Comparison of ENCODE assay signal across 25 mouse cellular contexts in the genomic region with DNA sequence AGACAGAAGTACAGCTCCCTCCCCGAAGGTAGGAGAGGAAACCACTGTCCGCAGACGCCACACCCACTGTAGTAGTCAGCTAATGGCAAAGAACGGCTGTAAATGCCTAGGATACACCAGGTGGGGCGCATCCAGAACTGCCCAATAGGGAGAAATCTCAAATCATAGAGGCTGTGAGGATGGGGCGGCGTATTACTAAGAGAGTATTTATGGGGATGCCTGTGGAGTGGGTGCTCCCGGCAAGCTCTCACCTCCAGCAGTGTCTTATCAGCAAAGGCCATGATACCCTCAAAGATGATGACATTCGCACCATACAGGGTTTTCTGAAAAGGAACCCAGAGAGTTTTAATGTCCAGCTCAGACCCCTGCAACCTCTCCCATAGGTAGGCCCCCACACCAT. TPM values are rescaled to one million over a fixed set of nuclear protein-coding genes. Genes with fewer than 3 reads are reported as not detected.
DNase-seq lines count a peak whose midpoint lies in the region; ATAC-seq lines count a peak whose summit lies in the region.
"Had no signal": no experiment of that assay in that cellular context is flagged by ENCODE, and none has a peak within 500 bp of the region (broad histone marks: within the 10 kb centered on the region; RNA-seq: fewer than 3 reads in every experiment).

No protein-coding gene starts in this region.

- H3K4me1 ChIP-seq in heart, embryonic 10.5 days, result peaks cover 24% of the 10 kb centered on the region
- peaks cover 20% of the 10 kb centered on the region for H3K4me1 ChIP-seq in heart, embryonic 11.5 days (ENCODE audit: control insufficient read depth, insufficient read depth, low read length)

- peaks cover 45% of the 10 kb centered on the region for H3K36me3 ChIP-seq in heart, embryonic 10.5 days
- H3K36me3 ChIP-seq in heart, embryonic 11.5 days (ENCODE audit: control insufficient read depth, insufficient read depth, low read length), result peaks cover 3% of the 10 kb centered on the region; the same call in 1 of the 2 replicates

- no peak for ATAC-seq in heart, embryonic 11.5 days (replicated peaks; ENCODE audit: insufficient number of reproducible peaks, low FRiP score, low TSS enrichment)
- ATAC-seq: CD4-positive, CD25-positive, alpha-beta regulatory T cell, adult 4 months; forebrain, embryonic 16.5 days; lung, postnatal 0 days had no signal

- no peaks in the 10 kb centered on the region for H3K27me3 ChIP-seq in heart, embryonic 10.5 days (ENCODE audit: insufficient read depth, poor library complexity, severe bottlenecking)
- H3K27me3 ChIP-seq in heart, embryonic 11.5 days (ENCODE audit: control insufficient read depth, insufficient read depth, low read length), result no peaks in the 10 kb centered on the region
- H3K27me3 ChIP-seq: hindbrain, embryonic 13.5 days; megakaryocyte, embryonic 14.5 days; midbrain, embryonic 12.5 days; neural tube, embryonic 12.5 days had no signal

- H3K4me2 ChIP-seq in heart, embryonic 11.5 days, result no peak overlapping the region
- H3K4me2 ChIP-seq: hindbrain, embryonic 13.5 days; midbrain, embryonic 12.5 days; neural tube, embryonic 12.5 days had no signal

- H3K27ac ChIP-seq in heart, embryonic 10.5 days, result no peak overlapping the region
- H3K27ac ChIP-seq in heart, embryonic 11.5 days (ENCODE audit: low read depth, low read length), result no peak overlapping the region
- H3K27ac ChIP-seq: gastrocnemius, adult 2 months; hindbrain, embryonic 13.5 days; midbrain, embryonic 12.5 days; neural tube, embryonic 12.5 days had no signal

- no peak overlapping the region for H3K4me3 ChIP-seq in heart, embryonic 10.5 days
- no peak overlapping the region for H3K4me3 ChIP-seq in heart, embryonic 11.5 days (ENCODE audit: low read depth, low read length)
- H3K4me3 ChIP-seq: erythroblast, embryonic 14.5 days; gastrocnemius, adult 2 months; hindbrain, embryonic 13.5 days; midbrain, embryonic 12.5 days; myocyte; neural tube, embryonic 12.5 days had no signal

- DNase-seq in cerebellum, adult 11-12 months, result peak; percentile 33
- no peak for DNase-seq in cerebellum, adult 11 months
- peak; percentile 55 for DNase-seq in heart, embryonic 10.5 days (ENCODE audit: low spot score)
- peak; percentile 32 for DNase-seq in testis, postnatal 10 days (ENCODE audit: low spot score)
- DNase-seq in testis, postnatal 14 days (ENCODE audit: low spot score), result no peak
- no peak for DNase-seq in T-cell, adult 2 months (ENCODE audit: low spot score)
- DNase-seq: adrenal gland, postnatal 25 days; gastrocnemius, adult 2 months; heart, postnatal 36 days; kidney, adult 11 months; kidney, postnatal 14 days; layer of hippocampus, adult 9-11 months; lung, adult 18-20 months; lung, postnatal 4 days; thymus, postnatal 25 days had no signal

- 88% methylated on average over 9 of the region's 9 CpGs for WGBS in heart, embryonic 10.5 days
- 87% methylated on average over 9 of the region's 9 CpGs for WGBS in heart, embryonic 11.5 days (ENCODE audit: insufficient replicate concordance)

- no peaks in the 10 kb centered on the region for H3K9me3 ChIP-seq in heart, embryonic 10.5 days
- H3K9me3 ChIP-seq in heart, embryonic 11.5 days (replicated peaks; ENCODE audit: control insufficient read depth, low read length), result no peaks in the 10 kb centered on the region
- H3K9me3 ChIP-seq: hindbrain, embryonic 13.5 days; megakaryocyte, embryonic 14.5 days; midbrain, embryonic 12.5 days; neural tube, embryonic 12.5 days had no signal

- H3K9ac ChIP-seq in heart, embryonic 11.5 days (ENCODE audit: low read depth, low read length), result no peak overlapping the region
- H3K9ac ChIP-seq: hindbrain, embryonic 13.5 days; midbrain, embryonic 12.5 days; neural tube, embryonic 12.5 days had no signal

RNA-seq across cellular contexts. Expression of gene Uckl1, which starts 10.7 kb away (rescaled TPM):
- polyA plus RNA-seq in heart, embryonic 10.5 days (2016; fragmentation: Nextera tagmentation; extraction: Ambion mirVana), result 67.3 and 83.6 TPM in 2 replicates
- polyA plus RNA-seq in heart, embryonic 11.5 days (2014; fragmentation: Nextera tagmentation; extraction: Ambion mirVana), result 66.2 and 66.7 TPM in 2 replicates

RNA-seq across cellular contexts. Expression of gene Prpf6, which starts 17.7 kb away (rescaled TPM):
- polyA plus RNA-seq in heart, embryonic 10.5 days (2016; fragmentation: Nextera tagmentation; extraction: Ambion mirVana), result 56.1 and 62.9 TPM in 2 replicates
- polyA plus RNA-seq in heart, embryonic 11.5 days (2014; fragmentation: Nextera tagmentation; extraction: Ambion mirVana), result 45.5 and 53.2 TPM in 2 replicates

RNA-seq across cellular contexts. Expression of gene Zfp512b, which starts 18.6 kb away (rescaled TPM):
- polyA plus RNA-seq in heart, embryonic 10.5 days (2016; fragmentation: Nextera tagmentation; extraction: Ambion mirVana), result 36.0 and 37.0 TPM in 2 replicates
- 26.3 and 26.5 TPM in 2 replicates for polyA plus RNA-seq in heart, embryonic 11.5 days (2014; fragmentation: Nextera tagmentation; extraction: Ambion mirVana)

RNA-seq across cellular contexts. Expression of gene Samd10, which starts 25.1 kb away (rescaled TPM):
- 15.0 and 16.6 TPM in 2 replicates for polyA plus RNA-seq in heart, embryonic 10.5 days (2016; fragmentation: Nextera tagmentation; extraction: Ambion mirVana)
- 13.7 and 14.6 TPM in 2 replicates for polyA plus RNA-seq in heart, embryonic 11.5 days (2014; fragmentation: Nextera tagmentation; extraction: Ambion mirVana)
- polyA plus RNA-seq: erythroblast, embryonic 14.5 days had no signal

RNA-seq across cellular contexts. Expression of gene Dnajc5, which starts 53.7 kb away (rescaled TPM):
- 87.2 and 97.0 TPM in 2 replicates for polyA plus RNA-seq in heart, embryonic 10.5 days (2016; fragmentation: Nextera tagmentation; extraction: Ambion mirVana)
- 69.0 and 76.1 TPM in 2 replicates for polyA plus RNA-seq in heart, embryonic 11.5 days (2014; fragmentation: Nextera tagmentation; extraction: Ambion mirVana)

Comparison
In these comparisons a context has a peak if more than half of its experiments do, and no peak if none do; other contexts are left out.
1. DNase-seq: peak in cerebellum, adult 11-12 months (single experiment), heart, embryonic 10.5 days (single experiment) and testis, postnatal 10 days (single experiment); none in cerebellum, adult 11 months (single experiment), testis, postnatal 14 days (single experiment) and T-cell, adult 2 months (single experiment).